Mouse (Mus musculus): ENCODE measurements at regions not wholly inside any gene's neighbourhood (a gene's known extent, or its start where the extent isn't known, plus 50 kb on each side); places are given as distances from the start of the nearest gene placed in this dataset.

DNA sequence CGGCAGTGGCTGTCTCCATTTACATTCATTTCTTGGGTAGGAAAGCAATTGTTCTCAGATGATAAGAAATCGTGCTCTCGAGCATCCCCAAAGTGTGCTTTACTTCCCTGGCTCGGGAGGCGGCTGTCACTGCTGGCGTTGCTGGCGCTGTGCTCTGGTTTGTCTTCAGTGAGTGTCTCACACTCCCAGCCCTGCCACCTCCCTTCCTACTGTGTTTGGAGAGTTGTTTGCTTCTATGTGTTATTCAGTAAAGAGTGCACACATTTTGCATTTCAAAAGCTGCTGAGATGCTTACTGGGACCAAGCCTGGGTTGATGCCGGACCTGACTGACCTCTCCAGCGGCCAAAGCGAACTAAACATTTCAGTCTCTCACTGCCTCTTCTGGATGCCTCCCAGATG, 129.3 kb upstream of the Npvf start:
- no peak for TF ChIP-seq POLR2A (IDR thresholded peaks at IDR 0.05; ENCODE audit: borderline replicate concordance, extremely low read depth, low read depth, low read length)
- TF ChIP-seq CTCF (IDR thresholded peaks at IDR 0.05; ENCODE audit: insufficient read depth, low read length) = no peak

All from lung, adult 2 months (tissue).